Mouse (Mus musculus): Measurements from ENCODE around the gene Spaar. TPM values are rescaled to one million over a fixed set of nuclear protein-coding genes. Genes with fewer than 3 reads are reported as not detected.

The Spaar gene
- polyA plus RNA-seq (2016; fragmentation: Nextera tagmentation; extraction: Ambion mirVana) = not detected in 2 replicates

GRCm38 (mm10) chr4:43729794-43730550 lies at the start of gene Spaar:
Spaar (plus strand) TSS chr4:43730034.
- 0 out of 2 replicates have a peak, but pooled peaks cover 3% of the 10 kb centered on the region for H3K27me3 ChIP-seq
- H3K9me3 ChIP-seq = no peaks in the 10 kb centered on the region
- no peak within 1 kb of the TSS for H3K27ac ChIP-seq
- WGBS = 74% methylated on average over 14 of the region's 14 CpGs
- H3K36me3 ChIP-seq (replicated peaks) = no peaks in the 10 kb centered on the region
- H3K9ac ChIP-seq = no peak within 1 kb of the TSS
- H3K4me2 ChIP-seq = no peak within 1 kb of the TSS
- H3K4me1 ChIP-seq = 0 out of 2 replicates have a peak, but pooled peaks cover 3% of the 10 kb centered on the region
- no peak for ATAC-seq (ENCODE audit: low FRiP score)
- H3K4me3 ChIP-seq (replicated peaks) = no peak within 1 kb of the TSS

GRCm38 (mm10) chr4:43690021-43690420 lies 39.8 kb upstream of the Spaar start:
- Histone ChIP-seq H3K4me1 (no peaks in the 10 kb centered on the region), H3K27me3 (no peaks in the 10 kb centered on the region), H3K9me3 (no peaks in the 10 kb centered on the region), H3K4me3 (replicated peaks) (no peak overlapping the region), H3K27ac (no peak overlapping the region), H3K9ac (no peak overlapping the region), H3K36me3 (replicated peaks) (peaks cover 52% of the 10 kb centered on the region), H3K4me2 (no peak overlapping the region)
- no peak for ATAC-seq (ENCODE audit: low FRiP score)
- WGBS = 95% methylated on average over 17 of the region's 17 CpGs

- H3K36me3 ChIP-seq (replicated peaks) = peaks cover 42% of the 10 kb centered on the region
- H3K9ac ChIP-seq = no peak overlapping the region
- ATAC-seq (ENCODE audit: low FRiP score) = no peak
- no peaks in the 10 kb centered on the region for H3K9me3 ChIP-seq
- no peaks in the 10 kb centered on the region for H3K27me3 ChIP-seq
- H3K4me1 ChIP-seq = no peaks in the 10 kb centered on the region
- H3K4me3 ChIP-seq (replicated peaks) = no peak overlapping the region
- no peak overlapping the region for H3K4me2 ChIP-seq
- H3K27ac ChIP-seq = no peak overlapping the region
- WGBS = 90% methylated on average over 5 of the region's 5 CpGs
Measured at GRCm38 (mm10) chr4:43691026-43691425, 38.8 kb upstream of the Spaar start.

GRCm38 (mm10) chr4:43693806-43694241 lies 36.0 kb upstream of the Spaar start:
- Histone ChIP-seq H3K4me3 (replicated peaks) (no peak overlapping the region), H3K27me3 (no peaks in the 10 kb centered on the region), H3K4me2 (no peak overlapping the region), H3K27ac (no peak overlapping the region), H3K4me1 (no peaks in the 10 kb centered on the region), H3K36me3 (replicated peaks) (peaks cover 20% of the 10 kb centered on the region), H3K9me3 (no peaks in the 10 kb centered on the region), H3K9ac (no peak overlapping the region)
- no peak for ATAC-seq (ENCODE audit: low FRiP score)
- 78% methylated on average over 5 of the region's 5 CpGs for WGBS

- WGBS = 82% methylated on average over 1 of the region's 1 CpGs
Measured at GRCm38 (mm10) chr4:43694439-43695248, 35.2 kb upstream of the Spaar start.

GRCm38 (mm10) chr4:43695249-43695671 lies 34.6 kb upstream of the Spaar start:
- H3K4me2 ChIP-seq = no peak overlapping the region
- H3K4me3 ChIP-seq (replicated peaks) = no peak overlapping the region
- H3K4me1 ChIP-seq = no peaks in the 10 kb centered on the region
- H3K9ac ChIP-seq = no peak overlapping the region
- ATAC-seq (ENCODE audit: low FRiP score) = no peak
- WGBS = 40% methylated on average over 9 of the region's 9 CpGs
- H3K27ac ChIP-seq = no peak overlapping the region
- H3K9me3 ChIP-seq = no peaks in the 10 kb centered on the region
- H3K27me3 ChIP-seq = no peaks in the 10 kb centered on the region
- H3K36me3 ChIP-seq (replicated peaks) = peaks cover 6% of the 10 kb centered on the region

More at GRCm38 (mm10) chr4:43694439-43695248, 35.2 kb upstream of the Spaar start:
- H3K27me3 ChIP-seq = no peaks in the 10 kb centered on the region
- no peak for ATAC-seq (ENCODE audit: low FRiP score)
- no peak overlapping the region for H3K9ac ChIP-seq
- no peak overlapping the region for H3K4me2 ChIP-seq
- no peak overlapping the region for H3K27ac ChIP-seq
- no peaks in the 10 kb centered on the region for H3K4me1 ChIP-seq
- H3K9me3 ChIP-seq = no peaks in the 10 kb centered on the region
- H3K4me3 ChIP-seq (replicated peaks) = no peak overlapping the region
- H3K36me3 ChIP-seq (replicated peaks) = peaks cover 12% of the 10 kb centered on the region

- ATAC-seq (ENCODE audit: low FRiP score) = no peak
- Histone ChIP-seq H3K9ac (no peak overlapping the region), H3K4me3 (replicated peaks) (no peak overlapping the region), H3K36me3 (replicated peaks) (no peaks in the 10 kb centered on the region; the same call in 1 of the 2 replicates), H3K27ac (no peak overlapping the region), H3K4me1 (no peaks in the 10 kb centered on the region), H3K27me3 (no peaks in the 10 kb centered on the region), H3K9me3 (no peaks in the 10 kb centered on the region), H3K4me2 (no peak overlapping the region)
- WGBS = 91% methylated on average over 13 of the region's 13 CpGs
Measured at GRCm38 (mm10) chr4:43696561-43696960, 33.3 kb upstream of the Spaar start.

- Histone ChIP-seq H3K4me1 (no peaks in the 10 kb centered on the region), H3K4me2 (no peak within 1 kb of the TSS), H3K9ac (no peak within 1 kb of the TSS), H3K4me3 (replicated peaks) (no peak within 1 kb of the TSS), H3K9me3 (no peaks in the 10 kb centered on the region), H3K27me3 (no peaks in the 10 kb centered on the region), H3K27ac (no peak within 1 kb of the TSS), H3K36me3 (replicated peaks) (no peaks in the 10 kb centered on the region)
- ATAC-seq (ENCODE audit: low FRiP score) = no peak
- WGBS = 87% methylated on average over 6 of the region's 6 CpGs
Measured at GRCm38 (mm10) chr4:43700707-43701106, 29.1 kb upstream of the Spaar start, which contains the start of gene Olfr70. Olfr70 (minus strand) TSS chr4:43700807.

- no peak overlapping the region for H3K9ac ChIP-seq
- no peaks in the 10 kb centered on the region for H3K27me3 ChIP-seq
- no peak overlapping the region for H3K4me3 ChIP-seq (replicated peaks)
- no peaks in the 10 kb centered on the region for H3K9me3 ChIP-seq
- 73% methylated on average over 6 of the region's 6 CpGs for WGBS
- ATAC-seq (ENCODE audit: low FRiP score) = no peak
- H3K4me2 ChIP-seq = no peak overlapping the region
- H3K36me3 ChIP-seq (replicated peaks) = no peaks in the 10 kb centered on the region
- no peak overlapping the region for H3K27ac ChIP-seq
- peaks cover 3% of the 10 kb centered on the region; the same call in 1 of the 2 replicates for H3K4me1 ChIP-seq
Measured at GRCm38 (mm10) chr4:43703439-43703838, 26.4 kb upstream of the Spaar start.

- Histone ChIP-seq H3K9ac (no peak overlapping the region), H3K27ac (no peak overlapping the region), H3K9me3 (no peaks in the 10 kb centered on the region), H3K27me3 (no peaks in the 10 kb centered on the region), H3K36me3 (replicated peaks) (no peaks in the 10 kb centered on the region), H3K4me3 (replicated peaks) (no peak overlapping the region), H3K4me1 (peaks cover 3% of the 10 kb centered on the region; the same call in 1 of the 2 replicates), H3K4me2 (no peak overlapping the region)
- ATAC-seq (ENCODE audit: low FRiP score) = no peak
- WGBS = 87% methylated on average over 8 of the region's 8 CpGs
Measured at GRCm38 (mm10) chr4:43703851-43704250, 26.0 kb upstream of the Spaar start.

- H3K27me3 ChIP-seq = no peaks in the 10 kb centered on the region
- 89% methylated on average over 13 of the region's 13 CpGs for WGBS
- H3K4me2 ChIP-seq = no peak overlapping the region
- no peak overlapping the region for H3K27ac ChIP-seq
- peaks cover 3% of the 10 kb centered on the region; the same call in 1 of the 2 replicates for H3K4me1 ChIP-seq
- no peak overlapping the region for H3K9ac ChIP-seq
- ATAC-seq (ENCODE audit: low FRiP score) = no peak
- no peaks in the 10 kb centered on the region for H3K36me3 ChIP-seq (replicated peaks)
- H3K4me3 ChIP-seq (replicated peaks) = no peak overlapping the region
- H3K9me3 ChIP-seq = no peaks in the 10 kb centered on the region
Measured at GRCm38 (mm10) chr4:43705991-43706390, 23.8 kb upstream of the Spaar start.

GRCm38 (mm10) chr4:43709869-43710268 lies 20.0 kb upstream of the Spaar start, which contains the start of gene Olfr71:
Olfr71 (minus strand) TSS chr4:43710255.
- H3K9ac ChIP-seq = no peak within 1 kb of the TSS
- H3K27ac ChIP-seq = no peak within 1 kb of the TSS
- H3K9me3 ChIP-seq = no peaks in the 10 kb centered on the region
- WGBS = 86% methylated on average over 6 of the region's 6 CpGs
- no peak within 1 kb of the TSS for H3K4me2 ChIP-seq
- no peak within 1 kb of the TSS for H3K4me3 ChIP-seq (replicated peaks)
- no peaks in the 10 kb centered on the region for H3K36me3 ChIP-seq (replicated peaks)
- ATAC-seq (ENCODE audit: low FRiP score) = no peak
- no peaks in the 10 kb centered on the region for H3K27me3 ChIP-seq
- H3K4me1 ChIP-seq = peaks cover 3% of the 10 kb centered on the region; the same call in 1 of the 2 replicates
